Mouse (Mus musculus) left cerebral cortex, postnatal 36 days (tissue): ENCODE measurements at regions not wholly inside any gene's neighbourhood (a gene's known extent, or its start where the extent isn't known, plus 50 kb on each side); places are given as distances from the start of the nearest gene placed in this dataset.

ENCODE experiments used
- DNase-seq, 2 experiments: peaks; one replicate each; pipeline ENCODE4 v3.0.0; 2021 to 2022; ENCODE audit warnings: low spot score in 2 of 2, mixed read lengths in 1 of 2
- intact Hi-C: fragments of 180-260 bp; cut with DNase I; formaldehyde crosslinking; loops from one replicate; pipeline ENCODE4 v1.15.1; 2025

DNA sequence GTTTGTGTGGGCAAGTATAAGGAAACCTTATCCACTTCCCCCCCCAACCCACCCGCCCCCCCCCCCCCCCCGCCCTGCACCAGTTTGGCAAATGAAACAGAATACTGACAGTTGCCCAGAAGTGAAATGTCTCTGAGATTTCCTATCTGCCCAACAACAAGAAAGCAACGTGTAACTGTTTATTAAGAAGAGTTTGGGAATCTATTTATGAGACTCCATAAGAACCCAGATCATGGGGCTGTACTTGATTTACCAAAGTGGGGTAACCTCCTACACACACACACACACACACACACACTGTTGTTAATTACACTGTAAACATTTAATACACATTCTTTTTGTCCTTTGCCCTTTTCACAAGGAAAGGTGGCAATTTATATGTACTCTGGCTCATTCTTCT lies 165.6 kb upstream of the Tmem161b start:
- intact Hi-C loops: loop anchor here (10.0 kb wide), 1 partner anchor 172 kb away; no protein-coding TSS in a partner anchor
- no peak for DNase-seq

DNA sequence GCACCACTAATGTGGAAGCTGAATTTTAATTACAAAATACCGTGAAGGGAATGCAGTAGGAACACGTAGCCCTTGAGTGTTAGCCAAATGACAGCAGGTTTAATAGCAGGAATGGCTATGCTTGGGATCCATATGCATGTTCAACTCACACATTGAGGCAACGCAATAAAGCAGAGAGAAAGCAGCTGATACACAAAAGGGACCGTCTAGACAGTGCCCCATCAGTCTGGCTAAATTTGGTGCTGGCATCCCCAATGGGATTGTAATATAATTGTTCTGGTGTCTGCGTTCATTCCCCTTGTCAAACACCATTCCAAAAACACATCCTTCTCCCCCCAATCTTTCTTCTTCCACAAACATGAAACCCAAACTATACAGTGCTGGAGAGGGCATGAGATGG lies 165.1 kb upstream of the Tmem161b start:
- intact Hi-C loops: loop anchor here (10.0 kb wide), 1 partner anchor 172 kb away; no protein-coding TSS in a partner anchor
- DNase-seq: no peak

- DNase-seq: no peak
- intact Hi-C loops: loop anchor here (10.0 kb wide), 1 partner anchor 173 kb away; no protein-coding TSS in a partner anchor
Observed at GRCm38 (mm10) chr13:84057456-84057855, 164.6 kb upstream of the Tmem161b start.

DNA sequence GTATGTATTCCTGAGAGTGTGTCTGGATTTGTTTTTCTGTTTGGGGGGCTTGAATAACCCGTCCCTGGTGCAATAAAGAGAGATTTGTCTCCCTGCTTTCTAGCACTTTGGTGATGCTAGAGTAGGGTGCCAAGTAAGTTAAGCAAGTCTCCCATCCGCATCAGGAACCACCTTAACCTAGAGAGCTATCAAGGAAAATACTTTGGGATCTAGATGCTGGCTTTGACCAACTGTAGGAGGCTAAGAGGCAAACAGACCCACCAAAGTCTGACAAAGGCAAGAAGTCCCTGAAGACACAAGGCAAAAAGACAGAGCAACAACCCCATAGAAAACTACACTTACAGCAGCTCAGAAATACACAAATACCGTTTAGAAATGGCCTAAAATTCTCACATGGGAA lies 163.8 kb upstream of the Tmem161b start:
- intact Hi-C loops: loop anchor here (10.0 kb wide), 1 partner anchor 173 kb away; no protein-coding TSS in a partner anchor

DNA sequence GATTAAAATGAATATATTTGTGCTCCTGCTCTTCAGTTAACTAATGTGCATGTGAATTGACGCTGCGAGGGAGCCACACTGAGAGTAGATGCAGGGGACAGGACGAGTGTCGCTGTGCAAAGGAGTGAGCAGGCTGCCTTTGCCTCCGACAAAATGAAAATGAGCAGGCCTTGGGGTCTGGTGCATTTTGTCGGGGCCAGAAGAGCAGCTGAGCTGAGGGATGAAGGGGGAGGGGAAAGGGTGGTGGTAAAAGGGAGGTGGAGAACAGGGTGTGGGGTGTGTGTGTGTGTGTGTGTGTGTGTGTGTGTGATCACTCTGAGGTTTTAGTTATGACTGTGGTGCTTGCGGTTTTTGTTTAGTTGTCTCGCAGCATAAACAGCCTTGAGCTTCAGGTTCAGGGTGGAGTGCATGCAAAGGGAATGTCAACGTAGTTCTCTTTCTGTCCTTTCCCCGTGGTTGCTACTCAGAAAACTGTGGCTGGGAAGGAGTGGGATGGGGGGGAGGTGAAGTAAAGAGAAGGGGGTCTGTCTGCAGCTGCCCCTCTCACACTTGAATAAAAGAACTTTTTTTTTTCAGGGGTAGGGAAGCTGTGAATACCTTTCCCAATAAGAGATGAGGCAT lies 163.0 kb upstream of the Tmem161b start:
- intact Hi-C loops: loop anchor here (10.0 kb wide), 1 partner anchor 174 kb away; no protein-coding TSS in a partner anchor
- peak; percentile 57 to 63 for DNase-seq

More for the DNA sequence above, 163.8 kb upstream of the Tmem161b start:
- DNase-seq: peak in 1 of 2 experiments; percentile 23

DNA sequence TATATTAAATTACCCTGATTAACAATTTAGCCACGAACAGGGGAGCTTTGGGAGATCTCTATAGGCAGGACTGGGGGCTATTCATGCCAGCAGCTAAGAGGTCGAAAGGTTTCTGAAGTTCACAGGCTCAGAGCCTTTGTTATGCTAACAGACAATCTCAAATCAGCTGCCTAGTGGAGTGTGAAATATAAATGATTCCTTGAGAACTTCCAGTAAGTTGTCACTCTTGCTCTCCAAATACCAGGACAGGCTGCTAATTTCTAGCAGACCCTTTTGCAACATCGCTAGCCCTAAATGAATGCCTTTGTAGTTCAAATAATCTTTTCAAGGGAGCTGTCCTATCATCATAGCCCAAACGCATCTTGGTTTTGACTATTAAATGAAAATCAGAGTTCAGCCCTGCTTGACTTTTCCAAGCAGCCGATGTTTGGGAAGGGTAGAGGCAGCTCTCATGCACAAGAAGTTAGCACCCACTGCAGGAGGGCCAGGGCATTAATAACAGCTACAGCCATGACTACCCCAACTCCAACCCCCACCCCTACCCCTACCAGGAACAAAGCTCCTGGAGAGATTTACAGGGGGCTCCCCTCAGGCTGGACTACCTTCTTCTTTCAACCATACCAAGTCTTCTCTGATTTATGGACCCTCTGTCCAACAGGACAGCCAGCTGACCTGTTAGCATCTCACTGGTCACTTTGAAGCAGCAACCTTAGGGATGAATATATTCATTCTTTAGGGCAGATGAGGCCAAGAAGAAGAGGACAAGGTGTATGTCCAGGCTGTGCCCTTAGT lies 162.2 kb upstream of the Tmem161b start:
- intact Hi-C loops: loop anchor here (2.0 to 10.0 kb wide), 5 partner anchors 75 to 555 kb away; no protein-coding TSS in a partner anchor
- peak in 1 of 2 experiments; percentile 18 for DNase-seq

DNA sequence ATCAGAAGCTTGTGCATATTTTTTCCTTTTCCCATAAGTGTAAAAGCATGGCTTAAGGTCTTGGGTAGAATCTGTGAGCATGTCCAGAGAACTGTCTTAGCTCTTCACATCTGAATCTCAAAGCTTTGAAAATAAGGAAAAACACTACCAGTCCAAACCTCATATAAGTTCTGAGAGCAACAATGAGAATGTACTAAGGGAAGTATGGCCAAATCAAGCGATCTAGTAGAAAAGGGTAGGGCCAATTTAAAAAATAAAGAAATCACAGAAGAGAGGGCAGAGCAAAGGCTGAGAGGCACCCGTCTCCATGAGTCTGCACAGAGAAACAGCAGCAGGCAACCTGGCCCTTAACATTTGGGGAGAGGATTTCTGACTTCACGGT lies 161.7 kb upstream of the Tmem161b start:
- DNase-seq: no peak

DNA sequence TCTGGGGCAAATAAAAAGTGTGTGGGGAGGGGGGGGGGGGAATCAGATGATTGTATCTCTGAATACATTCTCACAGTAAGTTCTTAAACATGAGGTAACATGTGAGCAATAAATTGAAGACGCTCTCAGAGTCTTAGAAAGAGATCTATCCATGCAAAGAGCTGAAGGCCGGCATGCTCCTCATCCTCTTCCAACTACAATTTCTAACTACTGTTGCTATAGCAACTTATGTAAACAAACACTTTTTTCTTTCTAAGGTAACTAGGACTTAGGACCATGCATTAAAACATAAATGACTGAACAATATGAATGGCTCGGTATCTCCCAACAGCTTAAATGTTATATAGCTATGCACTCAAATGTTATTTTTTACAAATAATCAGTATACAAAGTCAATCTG lies 161.2 kb upstream of the Tmem161b start:
- no peak for DNase-seq
- intact Hi-C loops: loop anchor here (2.0 to 10.0 kb wide), 4 partner anchors 76 to 554 kb away; no protein-coding TSS in a partner anchor

More for the DNA sequence above, 161.7 kb upstream of the Tmem161b start:
- intact Hi-C loops: loop anchor here (2.0 to 10.0 kb wide), 4 partner anchors 76 to 554 kb away; no protein-coding TSS in a partner anchor

GRCm38 (mm10) chr13:84061820-84062480 lies 160.1 kb upstream of the Tmem161b start:
- intact Hi-C loops: loop anchor here (2.0 to 10.0 kb wide), 5 partner anchors 77 to 693 kb away; no protein-coding TSS in a partner anchor
- peak; percentile 13 to 32 for DNase-seq

DNA sequence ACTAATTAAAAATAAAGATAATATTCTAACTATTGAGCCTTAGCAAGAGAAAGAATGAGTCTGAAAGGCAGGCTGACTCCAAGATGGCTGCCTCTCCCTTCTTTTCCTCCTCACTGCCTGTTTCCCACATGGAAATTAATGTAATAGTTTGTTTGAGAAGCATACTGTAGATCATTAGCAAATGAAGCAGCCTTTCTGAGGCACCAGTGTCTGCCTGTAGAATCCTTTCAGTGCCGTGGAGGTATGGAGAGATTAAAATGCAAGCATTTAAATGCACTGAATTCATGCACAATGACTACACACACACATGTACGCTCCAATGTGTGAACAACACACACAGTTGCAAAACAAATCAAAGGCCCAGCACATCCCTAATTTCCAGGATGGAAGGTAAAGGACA lies 159.5 kb upstream of the Tmem161b start:
- DNase-seq: peak in 1 of 2 experiments; percentile 13
- intact Hi-C loops: loop anchor here (2.0 to 10.0 kb wide), 3 partner anchors 325 to 692 kb away; no protein-coding TSS in a partner anchor

- DNase-seq: no peak
- intact Hi-C loops: loop anchor here (2.0 to 10.0 kb wide), 3 partner anchors 326 to 691 kb away; no protein-coding TSS in a partner anchor
Observed at GRCm38 (mm10) chr13:84063406-84063805, 158.7 kb upstream of the Tmem161b start.

DNA sequence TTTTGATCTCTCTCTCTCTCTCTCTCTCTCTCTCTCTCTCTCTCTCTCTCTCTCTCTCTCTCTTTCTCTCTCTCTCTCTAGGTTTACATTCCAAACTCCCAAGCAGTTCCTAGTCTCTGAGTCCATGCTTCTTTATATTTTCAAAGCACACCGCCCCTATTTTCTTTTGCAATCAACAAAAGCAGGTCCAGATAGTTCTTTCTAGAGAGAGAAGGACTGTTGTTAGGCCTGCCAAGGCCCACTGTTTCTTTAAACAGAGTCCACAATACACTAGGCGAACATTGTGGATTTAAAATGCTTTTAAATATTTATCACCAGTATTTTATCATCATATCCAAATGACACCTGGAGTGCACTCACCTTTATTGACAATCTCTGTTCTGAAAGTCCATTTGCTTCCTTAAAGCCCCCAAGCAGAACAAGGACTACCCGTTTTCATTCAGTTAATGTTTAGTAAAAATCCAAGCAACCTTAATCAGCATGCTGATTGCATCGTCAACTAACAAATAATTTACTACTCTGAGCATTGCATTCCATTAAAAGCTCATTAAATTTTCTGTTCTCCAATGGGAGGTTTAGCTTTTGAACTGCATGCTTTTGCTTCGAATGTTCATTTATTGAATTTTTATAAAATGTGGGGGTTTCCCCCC lies 157.7 kb upstream of the Tmem161b start:
- DNase-seq: no peak
- intact Hi-C loops: loop anchor here (5.0 to 10.0 kb wide), 2 partner anchors 327 to 550 kb away; no protein-coding TSS in a partner anchor

- no peak for DNase-seq
- intact Hi-C loops: loop anchor here (10.0 kb wide), 1 partner anchor 549 kb away; no protein-coding TSS in a partner anchor
Observed at GRCm38 (mm10) chr13:84065256-84065898, 156.7 kb upstream of the Tmem161b start.

GRCm38 (mm10) chr13:84066211-84066959 lies 155.7 kb upstream of the Tmem161b start:
- DNase-seq: peak in 1 of 2 experiments; percentile 25
- intact Hi-C loops: loop anchor here (10.0 kb wide), 1 partner anchor 548 kb away; no protein-coding TSS in a partner anchor

GRCm38 (mm10) chr13:84066960-84067665 lies 155.0 kb upstream of the Tmem161b start:
- no peak for DNase-seq
- intact Hi-C loops: loop anchor here (10.0 kb wide), 1 partner anchor 548 kb away; no protein-coding TSS in a partner anchor

- intact Hi-C loops: loop anchor here (10.0 kb wide), 1 partner anchor 546 kb away; no protein-coding TSS in a partner anchor
- DNase-seq: no peak
Observed at GRCm38 (mm10) chr13:84068365-84068764, 153.7 kb upstream of the Tmem161b start.
